Mouse (Mus musculus): ENCODE data around the gene Cldn4.
"Not testable (repeated sequence)": the region's sequence is repeated elsewhere in the genome, so short reads cannot be mapped to it uniquely, and the experiment has no call there.

The Cldn4 gene

GRCm38 (mm10) chr5:134963546-134963945, 16.8 kb upstream of the Cldn4 start:
- in situ Hi-C loops (cut with MboI) = no loop called here

- in situ Hi-C loops (cut with MboI) = no loop called here
Observed at GRCm38 (mm10) chr5:134961519-134961918, 14.8 kb upstream of the Cldn4 start.

- in situ Hi-C loops (cut with MboI) = no loop called here
Observed at GRCm38 (mm10) chr5:134960430-134960829, 13.7 kb upstream of the Cldn4 start.

GRCm38 (mm10) chr5:134959114-134959513, 12.4 kb upstream of the Cldn4 start:
- in situ Hi-C loops (cut with MboI) = no loop called here

- in situ Hi-C loops (cut with MboI) = no loop called here
Observed at GRCm38 (mm10) chr5:134955491-134955890, 8.8 kb upstream of the Cldn4 start.

- in situ Hi-C loops (cut with MboI) = no loop called here
Observed at GRCm38 (mm10) chr5:134951053-134951884, 4.5 kb upstream of the Cldn4 start.

- in situ Hi-C loops (cut with MboI) = no loop called here
Observed at GRCm38 (mm10) chr5:134948085-134948439, 1.3 kb upstream of the Cldn4 start.

- in situ Hi-C loops (cut with MboI) = no loop called here
Observed at GRCm38 (mm10) chr5:134947420-134948084, 818 bp upstream of the Cldn4 start.

- in situ Hi-C loops (cut with MboI) = no loop called here
Observed at GRCm38 (mm10) chr5:134946063-134946856, 474 bp downstream of the Cldn4 start.

- in situ Hi-C loops (cut with MboI) = no loop called here
Observed at GRCm38 (mm10) chr5:134945266-134945959, 1.3 kb downstream of the Cldn4 start.

- in situ Hi-C loops (cut with MboI) = no loop called here
Observed at GRCm38 (mm10) chr5:134944179-134944578, 2.6 kb downstream of the Cldn4 start.

- in situ Hi-C loops (cut with MboI) = no loop called here
Observed at GRCm38 (mm10) chr5:134942740-134943139, 4.0 kb downstream of the Cldn4 start.

GRCm38 (mm10) chr5:134941472-134942209, 5.1 kb downstream of the Cldn4 start:
- in situ Hi-C loops (cut with MboI) = no loop called here

- in situ Hi-C loops (cut with MboI) = not testable (repeated sequence)
Observed at GRCm38 (mm10) chr5:134939554-134939953, 7.2 kb downstream of the Cldn4 start.

- in situ Hi-C loops (cut with MboI) = no loop called here
Observed at GRCm38 (mm10) chr5:134939069-134939468, 7.7 kb downstream of the Cldn4 start.

GRCm38 (mm10) chr5:134936626-134937185, 10.0 kb downstream of the Cldn4 start:
- in situ Hi-C loops (cut with MboI) = no loop called here

- in situ Hi-C loops (cut with MboI) = no loop called here
Observed at GRCm38 (mm10) chr5:134936051-134936450, 10.7 kb downstream of the Cldn4 start.

- in situ Hi-C loops (cut with MboI) = no loop called here
Observed at GRCm38 (mm10) chr5:134934666-134935065, 12.1 kb downstream of the Cldn4 start.

GRCm38 (mm10) chr5:134933686-134934085, 13.0 kb downstream of the Cldn4 start:
- in situ Hi-C loops (cut with MboI) = not testable (repeated sequence)

GRCm38 (mm10) chr5:134933281-134933680, 13.5 kb downstream of the Cldn4 start:
- in situ Hi-C loops (cut with MboI) = no loop called here

GRCm38 (mm10) chr5:134932903-134933276, 13.8 kb downstream of the Cldn4 start:
- in situ Hi-C loops (cut with MboI) = no loop called here
